Mouse (Mus musculus) cerebellum, adult (tissue): ENCODE results near the gene Parp14.

Source experiments
- ATAC-seq: cut with Nextera tagmentation; 2 replicates; pipeline ENCODE4 v1.9.2; 2017; ENCODE audit warnings: mild to moderate bottlenecking, moderate library complexity, mixed read lengths; ENCODE audit not compliant: insufficient number of reproducible peaks, low FRiP score, low TSS enrichment

The Parp14 gene

DNA sequence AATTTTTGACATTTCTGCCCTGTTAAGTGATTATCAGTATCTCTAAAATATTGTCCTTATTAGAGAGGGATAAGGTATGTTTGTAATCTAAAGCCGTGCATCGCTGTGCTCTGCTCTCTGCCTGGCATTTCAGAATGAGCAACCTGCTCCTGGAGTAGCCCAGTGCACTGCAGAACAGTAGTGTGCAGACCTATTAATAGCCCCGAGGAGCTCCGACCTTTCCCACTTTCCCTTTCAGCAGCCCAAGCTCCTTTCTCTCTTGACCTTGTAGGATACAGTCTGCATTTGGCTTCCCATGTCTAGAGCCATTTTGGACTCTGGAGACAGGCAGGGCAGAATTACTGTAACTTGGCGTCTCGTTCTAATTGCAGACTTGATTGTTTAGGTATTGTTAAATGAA lies 83.0 kb downstream of the Parp14 start:
- no peak for ATAC-seq

DNA sequence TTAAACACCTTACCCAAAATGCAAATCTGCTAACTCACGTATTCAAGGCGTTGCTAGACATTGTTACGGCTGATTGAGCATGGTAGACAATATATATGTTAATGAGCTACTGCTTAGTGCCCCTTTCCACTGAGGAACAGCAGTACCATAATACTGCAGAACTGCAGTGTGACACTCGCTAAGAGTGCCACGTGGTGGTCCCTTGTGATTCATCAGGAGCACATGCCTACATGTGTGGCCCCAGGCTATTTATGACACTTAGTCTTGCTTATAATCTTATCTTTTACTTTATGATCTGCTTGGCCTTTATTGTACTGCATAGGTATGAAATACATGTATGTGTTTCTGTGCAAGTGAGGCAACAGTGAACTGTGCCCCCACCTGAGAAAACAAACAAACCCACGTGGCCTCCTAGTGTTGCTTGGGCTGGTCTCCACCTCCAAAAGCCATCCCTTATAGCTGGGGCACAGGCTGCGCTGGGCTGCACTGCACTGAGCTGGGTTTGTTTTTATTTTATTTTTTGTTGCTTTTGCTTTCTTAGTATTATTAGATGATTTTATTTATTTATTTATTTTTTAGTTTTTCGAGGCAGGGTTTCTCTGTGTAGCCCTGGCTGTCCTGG lies 83.7 kb downstream of the Parp14 start:
- ATAC-seq: no peak

DNA sequence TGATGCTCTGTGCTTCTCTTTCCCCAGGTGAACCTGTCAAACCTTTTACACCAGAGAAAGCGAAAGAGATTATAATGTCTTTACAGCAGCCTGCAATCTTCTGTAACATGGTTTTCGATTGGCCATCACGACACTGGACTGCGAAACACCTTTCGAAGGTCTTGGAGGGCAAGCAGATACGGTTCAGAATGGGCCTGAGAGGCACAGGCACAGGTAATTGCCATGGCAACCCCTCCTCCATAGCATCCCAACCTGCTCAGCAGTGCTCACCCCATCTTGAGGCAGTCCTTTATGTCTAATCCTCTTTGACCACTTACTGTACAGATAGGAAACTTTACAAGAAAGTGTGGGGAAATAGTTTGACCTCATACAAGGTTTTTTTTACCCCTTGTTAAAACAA lies 84.2 kb downstream of the Parp14 start:
- no peak for ATAC-seq

DNA sequence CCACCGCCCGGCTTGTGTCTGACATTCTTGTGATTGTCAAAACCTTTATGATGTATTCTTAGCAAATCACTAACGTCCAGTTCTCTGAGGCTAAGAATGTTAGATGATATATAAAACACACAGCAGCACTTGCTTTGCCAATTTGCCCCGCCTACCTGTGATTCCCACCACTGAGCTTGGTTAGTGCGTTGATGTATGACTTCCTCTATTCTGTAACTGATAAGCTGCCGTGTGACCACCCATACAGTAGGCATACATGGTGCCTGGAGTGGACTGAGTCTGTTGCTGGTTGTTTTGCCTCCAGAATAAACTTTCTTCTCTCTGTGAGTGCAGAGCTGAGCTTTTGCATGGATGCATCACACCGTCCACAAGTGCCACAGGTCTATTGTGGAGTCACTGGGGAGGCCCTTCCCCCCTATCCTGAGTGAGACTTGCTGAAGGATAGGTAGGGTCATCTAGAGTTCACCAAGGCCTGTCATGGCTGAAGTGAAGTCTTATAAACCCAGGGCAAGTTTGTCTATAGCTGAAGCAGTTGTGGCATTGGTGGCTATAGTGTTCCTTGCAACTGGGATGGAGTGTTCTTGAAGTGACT lies 87.1 kb downstream of the Parp14 start:
- ATAC-seq: no peak

DNA sequence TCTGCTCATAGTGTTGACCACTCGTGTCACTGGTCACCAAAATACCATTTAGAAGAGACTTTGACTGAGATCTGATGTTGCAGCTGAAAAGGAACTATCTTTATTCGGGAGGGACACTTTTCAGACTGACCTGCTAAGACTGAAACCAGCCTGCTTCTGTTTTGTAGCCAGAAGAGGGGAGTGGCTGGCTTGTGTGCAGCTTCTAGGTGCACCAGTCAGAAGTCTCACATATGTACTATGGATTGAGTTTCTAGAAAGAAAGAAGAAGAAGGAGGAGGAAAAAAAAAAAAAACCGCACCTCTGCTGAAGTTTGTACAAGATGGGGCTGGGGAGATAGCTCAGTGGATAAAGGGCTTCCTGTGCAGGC lies 88.2 kb downstream of the Parp14 start:
- ATAC-seq: no peak
